In the genomic region with DNA sequence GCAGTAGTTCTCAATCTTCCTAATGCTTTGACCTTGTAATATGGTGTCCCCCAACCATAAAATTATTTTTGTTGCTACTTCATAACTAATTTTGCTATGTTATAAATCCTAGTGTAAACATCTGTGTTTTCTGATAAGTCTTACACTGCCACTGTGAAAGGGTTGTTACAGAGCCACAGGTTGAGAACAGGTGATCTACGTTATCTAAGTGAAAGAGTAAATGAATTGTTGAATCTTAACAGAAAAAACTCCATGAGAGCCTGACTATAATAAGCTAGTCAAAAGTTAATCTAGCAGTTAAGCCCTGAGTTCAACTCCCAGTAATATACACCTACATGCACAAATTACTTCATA, we compare ENCODE assay signal across 9 mouse cellular contexts. TPM values are rescaled to one million over a fixed set of nuclear protein-coding genes. Genes with fewer than 3 reads are reported as not detected.
DNase-seq lines count a peak whose midpoint lies in the region; ATAC-seq and TF ChIP-seq lines count a peak whose summit lies in the region.
"Had no signal": no experiment of that assay in that cellular context is flagged by ENCODE, and none has a peak within 500 bp of the region (broad histone marks: within the 10 kb centered on the region; RNA-seq: fewer than 3 reads in every experiment).

No protein-coding gene starts in this region.

- no peak; the same call in 1 of the 2 replicates for ATAC-seq in forebrain, embryonic 16.5 days
- ATAC-seq in midbrain, postnatal 0 days (ENCODE audit: low FRiP score): no peak
- ATAC-seq in liver, embryonic 14.5 days (ENCODE audit: insufficient read depth): peak; percentile 27; the same call in 1 of the 2 replicates
- peak; percentile 52; the same call in 1 of the 2 replicates for ATAC-seq in stomach, postnatal 0 days (ENCODE audit: low FRiP score, low TSS enrichment)

- no peak for DNase-seq in forebrain, embryonic 10.5 days (ENCODE audit: extremely low spot score, low spot score)
- no peak for DNase-seq in midbrain, embryonic 10.5 days (ENCODE audit: low spot score)
- no peak for DNase-seq in midbrain, postnatal 0 days (ENCODE audit: low spot score)
- DNase-seq in liver, embryonic 14.5 days (ENCODE audit: low read depth in 3 of 3, low spot score in 3 of 3): no peak
- no peak for DNase-seq in stomach, postnatal 0 days (ENCODE audit: low spot score)
- DNase-seq in T-cell, adult 2 months (ENCODE audit: low spot score): no peak
- no peak for DNase-seq in right cerebral cortex, postnatal 14 days

- no peaks in the 10 kb centered on the region for H3K9me3 ChIP-seq in forebrain, embryonic 10.5 days
- H3K9me3 ChIP-seq in forebrain, embryonic 16.5 days (ENCODE audit: control insufficient read depth, low read length): no peaks in the 10 kb centered on the region
- no peaks in the 10 kb centered on the region; the same call in 1 of the 2 replicates for H3K9me3 ChIP-seq in midbrain, embryonic 10.5 days (replicated peaks)
- no peaks in the 10 kb centered on the region for H3K9me3 ChIP-seq in midbrain, postnatal 0 days (ENCODE audit: low read length)
- H3K9me3 ChIP-seq in liver, embryonic 14.5 days (ENCODE audit: control insufficient read depth, low read length): no peaks in the 10 kb centered on the region
- H3K9me3 ChIP-seq in stomach, postnatal 0 days (ENCODE audit: control insufficient read depth, low read length): no peaks in the 10 kb centered on the region

- TF ChIP-seq EP300 in liver, embryonic 14.5 days (IDR thresholded peaks at IDR 0.05; ENCODE audit: low read depth): no peak
- TF ChIP-seq EP300 in stomach, postnatal 0 days (optimal IDR thresholded peaks at IDR 0.05): no peak

- WGBS in forebrain, embryonic 10.5 days: 51% methylated on average over 1 of the region's 1 CpGs
- WGBS in forebrain, embryonic 16.5 days: 43% methylated on average over 1 of the region's 1 CpGs
- 58% methylated on average over 1 of the region's 1 CpGs for WGBS in midbrain, embryonic 10.5 days
- WGBS in midbrain, postnatal 0 days: 52% methylated on average over 1 of the region's 1 CpGs
- whole genome bisulfite sequencing in liver, embryonic 14.5 days (ENCODE audit: insufficient replicate concordance): 23% methylated on average over 1 of the region's 1 CpGs
- 35% methylated on average over 1 of the region's 1 CpGs for WGBS in stomach, postnatal 0 days

- peak overlapping the region; percentile 96 for H3K27ac ChIP-seq in forebrain, embryonic 10.5 days
- H3K27ac ChIP-seq in forebrain, embryonic 16.5 days (ENCODE audit: low read length): no peak overlapping the region
- H3K27ac ChIP-seq in midbrain, embryonic 10.5 days (replicated peaks): peak overlapping the region; percentile 95
- H3K27ac ChIP-seq in midbrain, postnatal 0 days (ENCODE audit: low read depth, low read length): no peak overlapping the region
- no peak overlapping the region for H3K27ac ChIP-seq in liver, embryonic 14.5 days
- H3K27ac ChIP-seq in stomach, postnatal 0 days (replicated peaks): no peak overlapping the region

- no peak for TF ChIP-seq CTCF in midbrain, postnatal 0 days (IDR thresholded peaks at IDR 0.05)
- no peak for TF ChIP-seq CTCF in liver, embryonic 14.5 days (IDR thresholded peaks at IDR 0.05; ENCODE audit: low read depth)
- no peak for TF ChIP-seq CTCF in stomach, postnatal 0 days (IDR thresholded peaks at IDR 0.05; ENCODE audit: low read depth)

- no peaks in the 10 kb centered on the region for H3K36me3 ChIP-seq in forebrain, embryonic 10.5 days (replicated peaks)
- H3K36me3 ChIP-seq in forebrain, embryonic 16.5 days (ENCODE audit: control insufficient read depth, insufficient read depth): no peaks in the 10 kb centered on the region
- no peaks in the 10 kb centered on the region for H3K36me3 ChIP-seq in midbrain, embryonic 10.5 days
- H3K36me3 ChIP-seq in midbrain, postnatal 0 days (ENCODE audit: insufficient read depth, low read length): no peaks in the 10 kb centered on the region
- H3K36me3 ChIP-seq in liver, embryonic 14.5 days (replicated peaks; ENCODE audit: control insufficient read depth, insufficient read depth, low read depth): no peaks in the 10 kb centered on the region
- H3K36me3 ChIP-seq in stomach, postnatal 0 days (ENCODE audit: control insufficient read depth, insufficient read depth, low read length): no peaks in the 10 kb centered on the region

- peaks cover 18% of the 10 kb centered on the region for H3K4me1 ChIP-seq in forebrain, embryonic 10.5 days
- peaks cover 16% of the 10 kb centered on the region for H3K4me1 ChIP-seq in forebrain, embryonic 16.5 days (replicated peaks; ENCODE audit: control insufficient read depth, insufficient read depth, low read length)
- peaks cover 22% of the 10 kb centered on the region for H3K4me1 ChIP-seq in midbrain, embryonic 10.5 days
- H3K4me1 ChIP-seq in midbrain, postnatal 0 days (ENCODE audit: insufficient read depth, low read length): peaks cover 6% of the 10 kb centered on the region
- peaks cover 0 to 9% of the 10 kb centered on the region in 2 experiments; a peak in 2 of 4 replicates for H3K4me1 ChIP-seq in liver, embryonic 14.5 days (replicated peaks; ENCODE audit: control insufficient read depth in 2 of 2, insufficient read depth in 2 of 2, low read length in 1 of 2)
- peaks cover 5% of the 10 kb centered on the region for H3K4me1 ChIP-seq in stomach, postnatal 0 days (replicated peaks; ENCODE audit: control insufficient read depth, insufficient read depth)

- H3K9ac ChIP-seq in forebrain, embryonic 16.5 days (replicated peaks; ENCODE audit: low read depth, low read length): no peak overlapping the region
- no peak overlapping the region for H3K9ac ChIP-seq in midbrain, postnatal 0 days (replicated peaks; ENCODE audit: low read length, poor library complexity, severe bottlenecking)
- H3K9ac ChIP-seq in liver, embryonic 14.5 days (replicated peaks): no peak overlapping the region
- no peak overlapping the region for H3K9ac ChIP-seq in stomach, postnatal 0 days (ENCODE audit: low read length)

- H3K4me3 ChIP-seq in forebrain, embryonic 10.5 days: peak overlapping the region; percentile 72; the same call in 1 of the 2 replicates
- H3K4me3 ChIP-seq in forebrain, embryonic 16.5 days (replicated peaks; ENCODE audit: low read length): no peak overlapping the region
- peak overlapping the region; percentile 70 for H3K4me3 ChIP-seq in midbrain, embryonic 10.5 days
- no peak overlapping the region for H3K4me3 ChIP-seq in midbrain, postnatal 0 days (ENCODE audit: low read depth, low read length)
- peak overlapping the region in 1 of 2 experiments; percentile 71; a peak in 2 of 4 replicates for H3K4me3 ChIP-seq in liver, embryonic 14.5 days (ENCODE audit: insufficient read depth in 1 of 2, low read depth in 2 of 2, low read length in 2 of 2)
- H3K4me3 ChIP-seq in stomach, postnatal 0 days (ENCODE audit: low read depth, low read length): no peak overlapping the region

- H3K27me3 ChIP-seq in forebrain, embryonic 10.5 days (ENCODE audit: poor library complexity, severe bottlenecking): no peaks in the 10 kb centered on the region
- no peaks in the 10 kb centered on the region for H3K27me3 ChIP-seq in forebrain, embryonic 16.5 days (replicated peaks; ENCODE audit: control insufficient read depth, insufficient read depth, low read length)
- H3K27me3 ChIP-seq in midbrain, embryonic 10.5 days (ENCODE audit: low read depth, poor library complexity, severe bottlenecking): no peaks in the 10 kb centered on the region
- H3K27me3 ChIP-seq in midbrain, postnatal 0 days (ENCODE audit: insufficient read depth, low read length): no peaks in the 10 kb centered on the region
- H3K27me3 ChIP-seq in liver, embryonic 14.5 days (ENCODE audit: control insufficient read depth, insufficient read depth, low read length): no peaks in the 10 kb centered on the region
- H3K27me3 ChIP-seq in stomach, postnatal 0 days (ENCODE audit: control insufficient read depth, insufficient read depth, low read length): no peaks in the 10 kb centered on the region
- H3K27me3 ChIP-seq: Patski had no signal

- no peak overlapping the region for H3K4me2 ChIP-seq in forebrain, embryonic 16.5 days (ENCODE audit: low read length)
- H3K4me2 ChIP-seq in midbrain, postnatal 0 days (ENCODE audit: low read depth, low read length, poor library complexity, severe bottlenecking): no peak overlapping the region
- H3K4me2 ChIP-seq in liver, embryonic 14.5 days (ENCODE audit: low read depth): peak overlapping the region; percentile 15; the same call in 1 of the 2 replicates
- H3K4me2 ChIP-seq in stomach, postnatal 0 days (replicated peaks; ENCODE audit: low read depth): no peak overlapping the region

RNA-seq across cellular contexts. Expression of gene Cradd, which starts 0.3 kb away (rescaled TPM):
- polyA plus RNA-seq in forebrain, embryonic 10.5 days (2016; fragmentation: Nextera tagmentation; extraction: Ambion mirVana): 11.6 and 13.2 TPM in 2 replicates
- polyA plus RNA-seq in forebrain, embryonic 16.5 days (2015; fragmentation: Nextera tagmentation; extraction: Ambion mirVana): 8.3 and 10.4 TPM in 2 replicates
- 14.4 and 15.2 TPM in 2 replicates for polyA plus RNA-seq in midbrain, embryonic 10.5 days (2016; fragmentation: Nextera tagmentation; extraction: Ambion mirVana)
- 8.2 and 10.3 TPM in 2 replicates for total RNA-seq in midbrain, postnatal 0 days (2014; rRNA removed)
- 9.2 and 11.5 TPM in 2 replicates for polyA plus RNA-seq in midbrain, postnatal 0 days (2015; fragmentation: Nextera tagmentation; extraction: Ambion mirVana)
- 2.3 and 3.6 TPM in 2 replicates for polyA plus RNA-seq in liver, embryonic 14.5 days (2012; rRNA removed)
- polyA plus RNA-seq in liver, embryonic 14.5 days (2014; fragmentation: Nextera tagmentation; extraction: Ambion mirVana): 3.2 and 5.4 TPM in 2 replicates
- 9.8 and 12.5 TPM in 2 replicates for polyA plus RNA-seq in stomach, postnatal 0 days (2015; fragmentation: Nextera tagmentation; extraction: Ambion mirVana)

Comparison
In these comparisons a context has a peak if more than half of its experiments do, and no peak if none do; other contexts are left out.
1. H3K27ac ChIP-seq: peak in forebrain, embryonic 10.5 days (single experiment) and midbrain, embryonic 10.5 days (single experiment); none in forebrain, embryonic 16.5 days (single experiment), midbrain, postnatal 0 days (single experiment), liver, embryonic 14.5 days (single experiment) and stomach, postnatal 0 days (single experiment).
2. H3K4me3 ChIP-seq: peak in forebrain, embryonic 10.5 days (single experiment) and midbrain, embryonic 10.5 days (single experiment); none in forebrain, embryonic 16.5 days (single experiment), midbrain, postnatal 0 days (single experiment) and stomach, postnatal 0 days (single experiment).
3. ATAC-seq: peak in liver, embryonic 14.5 days (single experiment) and stomach, postnatal 0 days (single experiment); none in forebrain, embryonic 16.5 days (single experiment) and midbrain, postnatal 0 days (single experiment).